Mouse (Mus musculus): ENCODE data around the gene Steap3.

The Steap3 gene

GRCm38 (mm10) chr1:120197189-120197588, 75.3 kb downstream of the Steap3 start:
- DNase-seq, result peak; percentile 54 to 86

GRCm38 (mm10) chr1:120196724-120197123, 75.8 kb downstream of the Steap3 start:
- DNase-seq, result no peak

- no peak for DNase-seq
These were observed 76.6 kb downstream of the Steap3 start for GRCm38 (mm10) chr1:120195947-120196346.

GRCm38 (mm10) chr1:120193586-120193985, 78.9 kb downstream of the Steap3 start:
- DNase-seq, result no peak

- no peak for DNase-seq
These were observed 80.2 kb downstream of the Steap3 start for GRCm38 (mm10) chr1:120192321-120192720.

- no peak for DNase-seq
These were observed 81.6 kb downstream of the Steap3 start for GRCm38 (mm10) chr1:120190946-120191345.

- no peak for DNase-seq
These were observed 82.2 kb downstream of the Steap3 start for GRCm38 (mm10) chr1:120190300-120190699.

- no peak for DNase-seq
These were observed 83.3 kb downstream of the Steap3 start for GRCm38 (mm10) chr1:120189206-120189605.

- no peak for DNase-seq
These were observed 85.4 kb downstream of the Steap3 start for GRCm38 (mm10) chr1:120187059-120187458.

- no peak for DNase-seq
These were observed 85.8 kb downstream of the Steap3 start for GRCm38 (mm10) chr1:120186655-120187054.

GRCm38 (mm10) chr1:120186204-120186603, 86.3 kb downstream of the Steap3 start:
- DNase-seq, result no peak

GRCm38 (mm10) chr1:120177141-120177540, 95.4 kb downstream of the Steap3 start:
- DNase-seq, result no peak

- DNase-seq, result peak; percentile 41 to 42
These were observed 96.2 kb downstream of the Steap3 start for GRCm38 (mm10) chr1:120176313-120176712.

- no peak for DNase-seq
These were observed 97.5 kb downstream of the Steap3 start for GRCm38 (mm10) chr1:120174991-120175390.

- DNase-seq, result peak; percentile 24 to 38
These were observed 100.5 kb downstream of the Steap3 start for GRCm38 (mm10) chr1:120171819-120172521.

- DNase-seq, result no peak
These were observed 102.2 kb downstream of the Steap3 start for GRCm38 (mm10) chr1:120170307-120170706.

- no peak for DNase-seq
These were observed 103.8 kb downstream of the Steap3 start for GRCm38 (mm10) chr1:120168674-120169073.

- no peak for DNase-seq
These were observed 104.5 kb downstream of the Steap3 start for GRCm38 (mm10) chr1:120168016-120168415.

- no peak for DNase-seq
These were observed 109.9 kb downstream of the Steap3 start for GRCm38 (mm10) chr1:120162616-120163015.

GRCm38 (mm10) chr1:120161502-120161901, 111.0 kb downstream of the Steap3 start:
- DNase-seq, result no peak

- no peak for DNase-seq
These were observed 113.9 kb downstream of the Steap3 start for GRCm38 (mm10) chr1:120158474-120159127.

GRCm38 (mm10) chr1:120155325-120155724, 117.2 kb downstream of the Steap3 start:
- peak in 1 of 2 experiments; percentile 48 for DNase-seq

GRCm38 (mm10) chr1:120154232-120154631, 118.3 kb downstream of the Steap3 start:
- peak in 1 of 2 experiments; percentile 68 for DNase-seq

GRCm38 (mm10) chr1:120146994-120147393, 125.5 kb downstream of the Steap3 start:
- peak in 1 of 2 experiments; percentile 46 for DNase-seq
